Mouse (Mus musculus) liver, embryonic 14.5 days (tissue): ENCODE data around the gene Vmac. TPM values are rescaled to one million over a fixed set of nuclear protein-coding genes. Genes with fewer than 3 reads are reported as not detected.

Source experiments
- ATAC-seq: fragments of 200-750 bp; cut with Nextera tagmentation; 2 replicates; pipeline ENCODE4 v1.8.0; 2017; ENCODE audit warnings: moderate number of reproducible peaks, mild to moderate bottlenecking, moderate library complexity; ENCODE audit not compliant: insufficient read depth
- DNase-seq, 3 experiments: peaks; one replicate each; pipeline ENCODE4 v3.0.0-alpha.2; 2012 to 2013; ENCODE audit warnings: low read depth in 3 of 3, low spot score in 3 of 3
- H3K27ac ChIP-seq: fragments of 300-500 bp; sonication (generic); 2 replicates; pipeline ENCODE4 v1.5.1; 2014; ENCODE audit warnings: moderate library complexity, mild to moderate bottlenecking, control low read depth, inconsistent platforms
- H3K27me3 ChIP-seq: fragments of 300-500 bp; sonication (generic); 2 replicates; pipeline ENCODE4 v1.6.1; 2014; ENCODE audit warnings: mild to moderate bottlenecking, low read length, moderate library complexity; ENCODE audit not compliant: control insufficient read depth, insufficient read depth
- H3K36me3 ChIP-seq: fragments of 300-500 bp; sonication (generic); replicated peaks from 2 replicates; pipeline ENCODE4 v1.6.1; 2014; ENCODE audit warnings: low read depth; ENCODE audit not compliant: control insufficient read depth, insufficient read depth
- H3K4me1 ChIP-seq, 2 experiments: fragments of 200-500 bp in 1 of 2; fragments of 300-500 bp in 1 of 2; sonication (generic) in 1 of 2; replicated peaks; 2 replicates each; pipeline ENCODE4 v1.6.1; 2012 to 2014; ENCODE audit warnings: antibody characterized with exemption in 1 of 2, inconsistent platforms in 1 of 2, low read length in 1 of 2; ENCODE audit not compliant: control insufficient read depth in 2 of 2, insufficient read depth in 2 of 2
- H3K4me2 ChIP-seq: fragments of 300-500 bp; sonication (generic); 2 replicates; pipeline ENCODE4 v1.6.1; 2014; ENCODE audit warnings: low read depth, mild to moderate bottlenecking, control low read depth, moderate library complexity
- H3K4me3 ChIP-seq, 2 experiments: fragments of 200-500 bp in 1 of 2; fragments of 300-500 bp in 1 of 2; sonication (generic) in 1 of 2; 2 replicates each; pipeline ENCODE4 v1.5.1; 2012 to 2014; ENCODE audit warnings: low read depth in 2 of 2, low read length in 2 of 2, mild to moderate bottlenecking in 2 of 2, control low read depth in 1 of 2, inconsistent platforms in 1 of 2, moderate library complexity in 1 of 2; ENCODE audit not compliant: insufficient read depth in 1 of 2
- H3K9ac ChIP-seq: fragments of 300-500 bp; sonication (generic); replicated peaks from 2 replicates; pipeline ENCODE4 v1.6.1; 2014; ENCODE audit warnings: mild to moderate bottlenecking, control low read depth, moderate library complexity
- H3K9me3 ChIP-seq: fragments of 300-500 bp; sonication (generic); 2 replicates; pipeline ENCODE4 v1.6.1; 2016; ENCODE audit warnings: low read length, mixed read lengths; ENCODE audit not compliant: control insufficient read depth
- CTCF ChIP-seq: IDR thresholded peaks from 2 replicates; pipeline ENCODE4 v1.5.1; 2016; ENCODE audit warnings: antibody characterized with exemption, low read depth, control low read depth
- EP300 ChIP-seq: IDR thresholded peaks from 2 replicates; pipeline ENCODE4 v1.6.1; 2016; ENCODE audit warnings: antibody characterized with exemption, low read depth
- WGBS: fragments of 180-500 bp; shearing (Covaris S2); extraction: QIAGEN DNeasy Blood & Tissue Kit; methylation state at CpG from one replicate; pipeline ENCODE4 v1.1.7; 2014; ENCODE audit not compliant: insufficient replicate concordance; 5-methylcytosine and 5-hydroxymethylcytosine counted together
- polyA plus RNA-seq, 2 experiments: library from polyadenylated mRNA; depleted of rRNA in 1 of 2; stranded (reverse) in 1 of 2; unstranded in 1 of 2; fragments of >200 nt; fragmentation: Nextera tagmentation in 1 of 2; extraction: Ambion mirVana in 1 of 2; gene quantifications; 2 replicates each; pipeline versions ENCODE4 v1.2.1 to v1.2.3; 2012 to 2014

Gene Vmac
- polyA plus RNA-seq, 2 experiments, result 2.8 to 3.2 TPM

- DNase-seq (no peak), ATAC-seq (no peak)
- H3K4me2 ChIP-seq, result peak overlapping the region; percentile 87
- peaks cover 8% of the 10 kb centered on the region for H3K36me3 ChIP-seq
- 0 out of 2 replicates have a peak, but pooled peaks cover 3% of the 10 kb centered on the region for H3K27me3 ChIP-seq
- H3K4me1 ChIP-seq, result peaks cover 33 to 35% of the 10 kb centered on the region in 2 experiments
- peak overlapping the region; percentile 81 to 84; a peak in 3 of 4 replicates for H3K4me3 ChIP-seq
- peak overlapping the region; percentile 90; the same call in 1 of the 2 replicates for H3K9ac ChIP-seq
- TF ChIP-seq EP300 (no peak), CTCF (no peak)
- H3K27ac ChIP-seq, result peak overlapping the region; percentile 92
- H3K9me3 ChIP-seq, result no peaks in the 10 kb centered on the region
- whole genome bisulfite sequencing, result 55% methylated on average over 8 of the region's 8 CpGs
These were observed 46.0 kb upstream of the Vmac start for GRCm38 (mm10) chr17:56763741-56764250.

DNA sequence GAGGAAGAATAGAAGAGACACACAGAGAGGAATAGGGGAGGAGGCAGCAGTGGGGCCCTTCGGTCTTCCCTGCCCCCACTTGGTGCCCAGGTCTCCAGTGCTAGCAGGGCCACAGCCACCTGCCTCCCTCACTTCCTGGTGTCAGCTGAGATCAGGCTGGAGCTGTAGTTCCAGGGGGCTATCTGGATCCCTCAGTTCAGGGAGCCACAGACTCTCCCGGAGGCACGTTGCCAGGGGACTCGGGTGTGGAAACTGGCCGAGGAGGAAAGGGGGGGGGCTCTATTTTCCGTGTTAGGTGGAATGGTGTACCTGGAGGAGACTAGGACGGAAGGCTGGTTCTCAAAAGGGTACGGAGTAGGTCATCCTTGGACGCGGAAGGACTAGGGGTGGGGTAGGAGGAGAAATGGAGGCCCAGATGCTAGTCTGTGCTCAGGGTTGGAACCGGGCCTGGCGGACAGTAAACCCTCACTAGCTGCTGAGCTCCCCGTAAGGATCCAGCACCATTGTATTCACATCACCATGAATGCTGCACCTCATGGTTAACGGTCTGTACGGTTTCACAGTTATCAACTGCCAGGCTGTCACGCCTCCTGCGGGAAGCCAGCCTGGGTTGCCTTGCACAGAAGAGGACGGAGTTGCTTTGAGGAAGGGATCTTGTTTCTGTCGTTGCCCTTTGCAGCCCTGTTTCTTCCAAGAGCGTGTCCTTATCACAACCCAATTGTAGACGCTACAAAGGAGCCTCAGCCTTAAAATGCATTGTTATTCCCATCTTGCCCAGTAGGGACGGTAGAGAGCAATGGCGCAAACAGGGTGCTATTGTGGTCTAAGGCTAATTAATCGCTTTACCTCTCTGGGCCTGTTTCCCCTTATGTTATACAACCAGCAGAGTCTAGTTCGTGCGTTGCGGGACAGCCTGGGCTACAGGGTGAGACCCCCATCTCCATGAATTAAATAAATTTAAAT lies 45.2 kb upstream of the Vmac start:
- Histone ChIP-seq H3K27me3 (0 out of 2 replicates have a peak, but pooled peaks cover 3% of the 10 kb centered on the region), H3K9ac (peak overlapping the region; percentile 43), H3K4me3 (peak overlapping the region; percentile 13 to 55), H3K9me3 (no peaks in the 10 kb centered on the region), H3K36me3 (peaks cover 5% of the 10 kb centered on the region), H3K4me2 (peak overlapping the region; percentile 87), H3K27ac (peak overlapping the region; percentile 81), H3K4me1 (peaks cover 38 to 40% of the 10 kb centered on the region in 2 experiments)
- DNase-seq (peak; percentile 84 to 88 (median 84)), ATAC-seq (peak; percentile 8; the same call in 1 of the 2 replicates)
- TF ChIP-seq EP300 (no peak), CTCF (peak; percentile 100)
- WGBS, result 22% methylated on average over 27 of the region's 27 CpGs

DNA sequence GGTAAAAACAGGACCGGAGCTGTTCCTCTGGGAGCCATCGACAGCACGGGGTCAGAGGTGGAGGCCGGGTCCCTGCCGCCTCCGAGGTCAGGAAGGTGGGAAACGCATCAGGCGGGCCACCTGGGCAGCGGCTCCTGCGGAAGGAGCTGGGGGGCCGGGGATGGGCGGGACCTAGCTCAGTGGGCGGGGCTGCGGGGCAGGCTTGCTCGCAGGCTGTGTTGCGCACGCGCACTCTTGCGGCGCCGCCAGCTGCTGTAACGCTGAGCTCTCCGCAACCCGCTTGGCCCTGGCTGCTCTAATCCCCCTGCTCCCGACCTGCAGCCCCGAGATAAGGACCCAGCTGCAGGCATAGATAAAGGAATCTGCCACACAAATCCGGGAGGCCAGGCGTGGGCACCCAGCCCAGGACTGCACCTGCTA lies 44.2 kb upstream of the Vmac start:
- Histone ChIP-seq H3K9ac (peak overlapping the region; percentile 65), H3K4me1 (peaks cover 43 to 47% of the 10 kb centered on the region in 2 experiments), H3K27ac (peak overlapping the region; percentile 81), H3K4me2 (peak overlapping the region; percentile 87), H3K36me3 (peaks cover 3% of the 10 kb centered on the region; the same call in 1 of the 2 replicates), H3K4me3 (peak overlapping the region; percentile 49 to 55), H3K27me3 (peaks cover 6% of the 10 kb centered on the region), H3K9me3 (no peaks in the 10 kb centered on the region)
- 0% methylated on average over 23 of the region's 28 CpGs for WGBS
- no peak for TF ChIP-seq CTCF
- peak; percentile 95 for TF ChIP-seq EP300
- ATAC-seq (peak; percentile 71), DNase-seq (peak; percentile 93 to 94 (median 94))

GRCm38 (mm10) chr17:56761077-56761476 lies 43.3 kb upstream of the Vmac start:
- DNase-seq (no peak), ATAC-seq (no peak)
- TF ChIP-seq CTCF (no peak), EP300 (no peak)
- H3K4me1 ChIP-seq, result peaks cover 43 to 50% of the 10 kb centered on the region in 2 experiments
- H3K4me2 ChIP-seq, result peak overlapping the region; percentile 87; the same call in 1 of the 2 replicates
- H3K9ac ChIP-seq, result no peak overlapping the region
- no peaks in the 10 kb centered on the region for H3K9me3 ChIP-seq
- H3K4me3 ChIP-seq, result no peak overlapping the region; a peak in 1 of 4 replicates
- no peak overlapping the region for H3K27ac ChIP-seq
- H3K36me3 ChIP-seq, result no peaks in the 10 kb centered on the region
- H3K27me3 ChIP-seq, result peaks cover 14% of the 10 kb centered on the region
- WGBS, result 59% methylated on average over 3 of the region's 3 CpGs

DNA sequence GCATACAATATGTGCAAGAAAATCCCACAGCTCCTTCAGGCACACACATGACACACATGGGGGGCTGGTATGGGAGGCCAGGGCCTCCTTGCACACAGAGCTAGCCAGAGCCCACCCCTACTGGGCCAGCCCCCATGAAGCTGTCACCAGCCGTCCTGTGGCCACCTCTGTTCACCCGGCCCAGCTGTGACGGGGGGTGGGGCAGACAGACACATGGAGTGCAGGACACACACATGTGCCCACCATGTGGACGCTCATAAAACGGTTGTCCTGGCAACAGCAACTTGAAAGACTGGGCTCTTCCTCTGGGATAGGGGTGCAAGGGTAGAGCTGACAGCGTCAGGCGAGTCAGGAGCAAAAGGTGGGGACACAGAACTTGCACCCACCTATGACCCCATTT lies 41.4 kb upstream of the Vmac start:
- Histone ChIP-seq H3K36me3 (no peaks in the 10 kb centered on the region), H3K27ac (no peak overlapping the region), H3K4me1 (peaks cover 37 to 44% of the 10 kb centered on the region in 2 experiments), H3K27me3 (peaks cover 32% of the 10 kb centered on the region), H3K4me3 (no peak overlapping the region), H3K9me3 (no peaks in the 10 kb centered on the region), H3K9ac (no peak overlapping the region), H3K4me2 (no peak overlapping the region)
- ATAC-seq (no peak), DNase-seq (no peak)
- 63% methylated on average over 7 of the region's 7 CpGs for WGBS
- TF ChIP-seq CTCF (no peak), EP300 (no peak)
